Mouse (Mus musculus): ENCODE data around the gene Osgin1.

Osgin1 gene

GRCm38 (mm10) chr8:119433582-119434174, at the start of gene Osgin1:
TSS of gene Osgin1 (plus strand) at chr8:119434124.
- DNase-seq (ENCODE audit: low spot score): no peak

GRCm38 (mm10) chr8:119384478-119384877, 49.4 kb upstream of the Osgin1 start:
- peak; percentile 58 for DNase-seq (ENCODE audit: low spot score)

- DNase-seq (ENCODE audit: low spot score): no peak
Measured at GRCm38 (mm10) chr8:119385854-119386253, 48.1 kb upstream of the Osgin1 start.

GRCm38 (mm10) chr8:119386988-119387387, 46.9 kb upstream of the Osgin1 start:
- no peak for DNase-seq (ENCODE audit: low spot score)

GRCm38 (mm10) chr8:119394097-119394496, 39.8 kb upstream of the Osgin1 start:
- no peak for DNase-seq (ENCODE audit: low spot score)

- peak; percentile 81 for DNase-seq (ENCODE audit: low spot score)
Measured at GRCm38 (mm10) chr8:119394524-119395026, 39.3 kb upstream of the Osgin1 start, which contains the start of gene Mlycd. TSS of gene Mlycd (plus strand) at chr8:119394878.

GRCm38 (mm10) chr8:119395072-119395950, 38.6 kb upstream of the Osgin1 start:
- DNase-seq (ENCODE audit: low spot score): no peak

GRCm38 (mm10) chr8:119398558-119398957, 35.4 kb upstream of the Osgin1 start:
- DNase-seq (ENCODE audit: low spot score): no peak

- no peak for DNase-seq (ENCODE audit: low spot score)
Measured at GRCm38 (mm10) chr8:119399255-119399654, 34.7 kb upstream of the Osgin1 start.

- DNase-seq (ENCODE audit: low spot score): no peak
Measured at GRCm38 (mm10) chr8:119400122-119400671, 33.7 kb upstream of the Osgin1 start.

GRCm38 (mm10) chr8:119400904-119401303, 33.0 kb upstream of the Osgin1 start:
- DNase-seq (ENCODE audit: low spot score): no peak

GRCm38 (mm10) chr8:119403912-119404311, 30.0 kb upstream of the Osgin1 start:
- DNase-seq (ENCODE audit: low spot score): no peak

GRCm38 (mm10) chr8:119404648-119405047, 29.3 kb upstream of the Osgin1 start:
- no peak for DNase-seq (ENCODE audit: low spot score)

- DNase-seq (ENCODE audit: low spot score): no peak
Measured at GRCm38 (mm10) chr8:119408311-119408710, 25.6 kb upstream of the Osgin1 start.

GRCm38 (mm10) chr8:119412037-119412734, 21.7 kb upstream of the Osgin1 start:
- no peak for DNase-seq (ENCODE audit: low spot score)

- peak; percentile 73 for DNase-seq (ENCODE audit: low spot score)
Measured at GRCm38 (mm10) chr8:119412735-119413498, 21.0 kb upstream of the Osgin1 start.

GRCm38 (mm10) chr8:119413605-119414004, 20.3 kb upstream of the Osgin1 start:
- DNase-seq (ENCODE audit: low spot score): no peak

- no peak for DNase-seq (ENCODE audit: low spot score)
Measured at GRCm38 (mm10) chr8:119420318-119420717, 13.6 kb upstream of the Osgin1 start.

GRCm38 (mm10) chr8:119421603-119422122, 12.3 kb upstream of the Osgin1 start:
- no peak for DNase-seq (ENCODE audit: low spot score)

- DNase-seq (ENCODE audit: low spot score): peak; percentile 64
Measured at GRCm38 (mm10) chr8:119422123-119422711, 11.7 kb upstream of the Osgin1 start.
